Mouse (Mus musculus) left cerebral cortex, postnatal 10 days (tissue): ENCODE measurements around the gene Fam160a1. TPM values are rescaled to one million over a fixed set of nuclear protein-coding genes. Genes with fewer than 3 reads are reported as not detected.

Source experiments
- DNase-seq, 2 experiments: peaks; one replicate each; pipeline ENCODE4 v3.0.0; 2021 to 2022; ENCODE audit warnings: low spot score in 2 of 2, mixed read lengths in 1 of 2; ENCODE audit errors: extremely low spot score in 1 of 2
- intact Hi-C: fragments of 180-260 bp; cut with DNase I; formaldehyde crosslinking; loops from one replicate; pipeline ENCODE4 v1.15.1; 2025
- total RNA-seq, 2 experiments: library from RNA; stranded (reverse); gene quantifications; 2 replicates each; pipeline ENCODE4 v1.2.3; 2021

Fam160a1 gene
- total RNA-seq, 2 experiments from 2014 or later, result 4.2 to 4.4 TPM

- intact Hi-C loops, result no loop called here
- DNase-seq, result no peak
Observed at GRCm38 (mm10) chr3:85831785-85832184, 14.7 kb upstream of the Fam160a1 start.

DNA sequence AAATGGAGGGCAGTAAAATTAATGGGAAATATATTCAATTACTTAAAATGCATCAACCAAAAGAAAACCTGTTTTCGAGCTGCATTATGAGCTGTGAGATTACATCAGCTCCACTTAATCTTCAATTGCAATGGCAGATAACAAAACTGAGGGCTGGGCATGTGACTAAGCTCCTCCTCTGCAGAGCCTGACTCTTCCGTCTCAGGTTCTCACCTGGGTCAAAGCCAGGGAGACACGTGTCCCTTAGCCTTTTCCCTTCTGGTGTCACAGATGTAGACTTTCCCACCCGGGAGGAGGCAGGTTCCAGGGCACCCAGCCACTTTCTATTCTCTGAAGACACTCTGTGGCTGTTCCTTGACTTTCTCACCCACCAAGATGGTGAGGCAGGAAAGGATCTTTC is 12.0 kb upstream of the Fam160a1 start:
- DNase-seq, result no peak
- intact Hi-C loops, result no loop called here

- no peak for DNase-seq
- intact Hi-C loops, result no loop called here
Observed at GRCm38 (mm10) chr3:85827815-85828214, 10.7 kb upstream of the Fam160a1 start.

DNA sequence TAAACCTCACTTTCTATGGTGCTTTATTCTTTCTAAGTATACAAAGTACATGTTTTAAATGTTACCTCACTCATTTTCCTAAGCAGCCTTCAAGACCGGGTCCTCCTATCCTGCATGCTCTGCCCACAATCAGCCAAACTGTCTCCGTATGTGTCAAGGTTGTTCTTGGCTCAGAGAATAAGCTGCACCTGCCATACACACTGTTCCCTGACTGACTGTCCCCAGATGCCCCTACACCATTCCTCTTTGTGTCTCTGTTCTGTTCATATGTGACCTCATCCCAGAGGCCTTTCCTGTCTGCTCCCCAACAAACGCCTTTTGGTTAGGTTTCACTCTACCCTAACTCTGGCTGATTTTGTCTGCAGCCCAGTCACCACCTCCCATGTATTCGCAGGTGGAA is 10.2 kb upstream of the Fam160a1 start:
- no peak for DNase-seq
- intact Hi-C loops, result no loop called here

DNA sequence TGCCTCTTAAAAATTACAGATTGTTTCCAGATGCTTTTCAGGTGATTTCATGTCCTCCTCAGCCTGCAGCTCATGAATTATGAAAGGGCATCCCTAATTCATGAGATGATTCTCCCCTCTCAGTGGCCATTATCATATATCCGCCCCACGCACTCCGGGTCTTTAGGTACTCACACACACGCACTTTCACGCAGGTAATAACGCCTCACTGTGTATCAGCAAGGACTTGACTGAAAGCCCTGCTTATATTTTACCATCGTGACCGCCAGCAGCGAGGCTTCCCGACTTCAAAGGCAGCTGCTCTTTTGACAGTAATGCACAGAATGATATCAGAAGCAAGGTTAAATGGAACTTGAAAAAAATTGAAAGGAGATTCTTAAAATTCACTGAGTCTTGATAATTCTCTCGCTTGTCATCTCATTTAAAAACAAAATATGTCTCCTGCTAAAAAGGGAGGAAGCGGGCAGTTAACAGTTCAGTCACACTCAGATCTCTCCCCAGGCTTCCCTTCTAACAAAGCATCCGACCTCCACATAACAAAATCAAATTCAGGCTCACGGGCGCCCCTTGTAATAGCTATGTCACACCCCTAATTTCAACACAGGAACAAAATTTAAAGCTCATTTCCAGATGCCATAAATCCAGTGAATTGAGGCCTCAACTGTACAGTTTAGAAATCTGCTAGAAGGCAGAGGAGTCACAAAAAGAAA is 3.9 kb upstream of the Fam160a1 start:
- intact Hi-C loops, result no loop called here
- no peak for DNase-seq

DNA sequence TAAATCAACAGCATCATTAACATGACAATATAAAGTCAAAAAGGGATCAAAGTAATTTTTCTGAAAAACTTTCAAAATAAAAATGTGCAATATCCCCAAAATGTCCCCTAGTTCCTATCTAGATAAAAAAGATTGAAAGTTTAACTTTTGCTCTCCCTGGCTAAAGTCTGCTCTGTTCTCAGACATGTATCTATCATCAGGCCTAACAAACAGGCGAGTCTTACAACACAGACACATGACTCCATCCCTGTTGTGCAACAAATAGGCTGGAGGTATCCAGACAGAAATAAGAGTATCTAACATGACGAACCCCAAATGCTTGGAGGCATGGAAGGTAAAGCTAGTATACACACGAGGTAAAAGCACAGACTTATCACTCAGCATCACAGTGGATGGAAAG is 2.2 kb upstream of the Fam160a1 start:
- DNase-seq, result no peak
- intact Hi-C loops, result no loop called here

GRCm38 (mm10) chr3:85814241-85814640 is 2.9 kb downstream of the Fam160a1 start:
- intact Hi-C loops, result no loop called here

GRCm38 (mm10) chr3:85813101-85814014 is 3.7 kb downstream of the Fam160a1 start:
- intact Hi-C loops, result no loop called here
- DNase-seq, result no peak

More at GRCm38 (mm10) chr3:85814241-85814640, 2.9 kb downstream of the Fam160a1 start:
- DNase-seq, result peak in 1 of 2 experiments; percentile 49

DNA sequence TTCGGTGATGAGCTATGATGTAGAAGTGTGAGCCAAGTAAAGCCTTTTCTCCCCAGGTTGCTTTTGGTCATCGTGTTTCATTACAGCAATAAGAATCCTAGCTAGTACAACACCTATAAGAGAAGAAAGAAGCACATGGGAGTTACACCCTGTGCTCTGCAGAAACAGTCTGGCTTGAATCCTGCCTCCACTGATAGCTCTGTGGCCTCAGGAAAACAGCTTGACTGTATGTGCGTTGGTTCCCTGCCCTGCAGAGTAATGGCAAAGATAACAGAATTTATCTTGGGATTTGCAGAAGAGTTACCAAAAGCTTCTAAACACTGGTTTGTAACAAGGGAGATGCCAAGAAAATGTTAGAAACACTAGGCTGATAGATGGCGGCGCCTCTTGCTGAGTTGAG is 5.1 kb downstream of the Fam160a1 start:
- intact Hi-C loops, result no loop called here

GRCm38 (mm10) chr3:85793166-85793565 is 23.9 kb downstream of the Fam160a1 start:
- DNase-seq, result no peak
- intact Hi-C loops, result no loop called here

More for the DNA sequence above, 5.1 kb downstream of the Fam160a1 start:
- DNase-seq, result no peak

DNA sequence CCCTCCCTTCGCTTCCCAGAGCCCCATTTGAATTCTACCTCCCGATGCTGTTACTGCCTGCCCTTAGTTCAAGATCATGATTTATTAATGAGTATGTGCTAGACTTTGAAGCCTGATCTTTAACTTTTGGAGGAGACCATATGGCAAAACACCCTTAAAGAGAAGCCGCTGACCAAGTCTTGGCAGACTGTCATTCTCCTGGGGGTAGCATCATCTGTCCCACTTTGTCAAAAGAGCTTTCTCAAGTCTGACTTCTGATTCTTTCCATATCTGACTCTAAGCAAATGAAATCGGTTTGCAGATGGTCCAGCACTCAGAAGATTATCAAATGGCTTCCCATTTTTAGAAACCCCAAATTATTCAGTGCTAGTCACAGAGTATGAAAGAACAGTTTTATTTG is 27.3 kb downstream of the Fam160a1 start:
- intact Hi-C loops, result no loop called here

DNA sequence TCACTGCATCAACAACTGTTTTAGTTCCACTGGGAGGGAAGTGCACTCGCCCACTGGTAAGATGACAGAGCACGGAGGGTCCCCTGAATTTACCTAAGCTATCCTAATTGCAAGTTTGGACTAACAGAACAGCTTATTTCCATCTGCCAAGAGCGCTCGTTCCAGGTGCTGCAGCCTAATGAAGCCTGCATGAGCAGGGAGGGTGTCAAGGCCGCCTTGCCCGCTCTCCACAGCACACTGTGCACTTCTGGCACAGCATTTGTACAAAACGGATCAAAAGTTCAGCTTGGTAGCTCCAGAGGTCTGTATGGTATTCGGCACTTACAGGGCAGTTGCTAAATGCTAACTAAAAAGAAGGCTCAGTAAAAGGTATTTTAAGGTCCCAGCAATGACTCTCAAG is 30.6 kb downstream of the Fam160a1 start:
- intact Hi-C loops, result no loop called here

More for the DNA sequence above, 27.3 kb downstream of the Fam160a1 start:
- no peak for DNase-seq

DNA sequence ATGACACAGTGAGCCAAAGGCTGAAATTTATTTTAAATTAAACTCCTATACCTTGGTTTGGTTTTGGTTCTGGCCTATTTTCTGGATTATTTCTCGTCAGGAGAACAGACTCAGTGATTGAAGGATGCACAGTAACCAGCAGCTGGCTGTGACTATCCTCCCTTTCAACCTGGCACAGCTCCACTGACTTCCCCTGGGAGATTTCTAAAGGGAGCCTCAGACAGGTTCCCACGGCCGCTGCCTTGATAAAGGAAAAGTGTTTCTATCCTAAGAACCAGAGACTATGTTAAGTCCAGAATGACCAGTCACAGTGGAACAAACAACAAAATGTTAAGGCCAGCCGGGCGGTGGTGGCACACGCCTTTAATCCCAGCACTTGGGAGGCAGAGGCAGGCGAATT is 36.2 kb downstream of the Fam160a1 start:
- DNase-seq, result peak in 1 of 2 experiments; percentile 56

More for the DNA sequence above, 30.6 kb downstream of the Fam160a1 start:
- DNase-seq, result no peak

GRCm38 (mm10) chr3:85780332-85780731 is 36.8 kb downstream of the Fam160a1 start:
- intact Hi-C loops, result no loop called here
- DNase-seq, result no peak

More for the DNA sequence above, 36.2 kb downstream of the Fam160a1 start:
- intact Hi-C loops, result no loop called here

DNA sequence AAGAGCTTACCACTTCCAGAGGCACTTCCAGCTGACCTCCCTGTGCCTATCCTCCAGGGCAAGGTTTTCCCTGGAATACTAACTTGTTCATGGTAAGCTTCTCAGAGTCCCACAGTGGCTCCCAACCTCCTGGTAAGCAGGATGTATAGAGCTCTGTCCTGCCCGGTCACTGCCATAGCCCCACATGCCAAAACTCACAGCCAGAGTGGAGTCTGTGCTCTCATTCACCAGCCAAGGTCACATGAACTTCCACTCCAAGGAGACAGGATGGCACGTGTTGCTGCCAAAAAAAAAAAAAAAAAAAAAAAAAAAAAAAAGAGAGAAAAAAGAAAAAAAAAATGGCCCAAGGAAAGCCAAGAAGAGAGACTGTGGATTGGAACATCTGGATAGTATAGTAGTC is 39.2 kb downstream of the Fam160a1 start:
- no peak for DNase-seq
- intact Hi-C loops, result no loop called here

DNA sequence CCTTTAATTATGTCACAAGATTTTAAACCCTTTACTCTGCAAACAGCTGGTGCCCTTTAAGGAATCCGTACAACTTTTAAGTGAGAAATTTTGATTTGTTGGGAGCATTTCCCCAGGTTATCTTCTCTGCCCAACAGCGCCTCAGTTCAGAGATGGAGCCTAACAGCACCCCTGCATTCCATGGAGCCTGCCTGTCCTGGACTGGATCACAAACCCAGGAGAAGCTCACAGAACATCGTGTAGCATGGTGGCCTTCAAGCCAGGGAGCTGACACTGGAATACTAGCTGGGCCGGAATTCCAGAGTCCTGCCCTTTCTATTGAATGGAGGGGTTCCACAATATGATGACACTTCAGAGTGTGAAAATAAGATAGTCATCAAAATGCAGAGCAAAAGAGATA is 39.7 kb downstream of the Fam160a1 start:
- no peak for DNase-seq
- intact Hi-C loops, result no loop called here

DNA sequence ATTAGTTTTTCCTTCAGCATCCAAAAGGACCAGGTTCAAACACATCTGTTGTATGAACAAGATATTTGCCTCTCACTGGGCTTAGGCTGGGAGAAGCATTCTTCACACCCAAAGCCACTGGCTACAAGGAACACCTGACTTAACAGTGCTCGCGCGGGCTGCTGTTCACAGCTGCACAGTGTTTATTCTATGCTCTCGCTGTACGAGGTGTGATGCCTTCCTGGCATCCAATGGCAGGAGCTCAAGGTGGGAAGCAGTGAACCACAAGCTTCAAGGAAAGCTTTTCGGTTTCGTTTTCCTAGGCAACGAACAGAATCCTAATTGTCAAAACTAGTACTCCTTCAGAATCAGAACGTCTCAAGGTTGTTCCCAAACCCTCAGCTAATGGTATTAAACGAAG is 40.4 kb downstream of the Fam160a1 start:
- intact Hi-C loops, result no loop called here
- no peak for DNase-seq

- intact Hi-C loops, result no loop called here
- no peak for DNase-seq
Observed at GRCm38 (mm10) chr3:85776126-85776525, 41.0 kb downstream of the Fam160a1 start.

DNA sequence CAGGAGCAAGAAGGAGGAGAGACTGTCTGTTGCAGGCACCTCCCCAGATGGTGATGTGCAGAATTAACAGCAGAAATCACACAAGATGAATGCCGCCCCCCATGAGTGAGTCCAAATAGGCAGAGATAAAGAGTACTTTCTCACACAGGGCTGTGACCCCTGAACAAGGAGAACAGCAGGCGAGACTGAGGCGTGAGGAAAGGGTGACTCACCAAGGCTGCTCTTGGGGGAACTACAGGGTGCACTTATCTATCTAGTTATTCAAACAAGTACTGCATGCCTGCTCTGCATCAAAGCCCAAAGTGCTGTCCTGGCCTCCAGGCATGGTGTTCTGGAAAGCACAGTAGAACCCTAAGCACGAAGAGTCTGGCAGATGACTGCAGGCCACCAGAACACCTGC is 43.2 kb downstream of the Fam160a1 start:
- intact Hi-C loops, result no loop called here
- no peak for DNase-seq

GRCm38 (mm10) chr3:85773425-85773824 is 43.7 kb downstream of the Fam160a1 start:
- intact Hi-C loops, result no loop called here
- no peak for DNase-seq
